Mouse (Mus musculus): ENCODE results near the gene Btbd19.

Btbd19 gene

DNA sequence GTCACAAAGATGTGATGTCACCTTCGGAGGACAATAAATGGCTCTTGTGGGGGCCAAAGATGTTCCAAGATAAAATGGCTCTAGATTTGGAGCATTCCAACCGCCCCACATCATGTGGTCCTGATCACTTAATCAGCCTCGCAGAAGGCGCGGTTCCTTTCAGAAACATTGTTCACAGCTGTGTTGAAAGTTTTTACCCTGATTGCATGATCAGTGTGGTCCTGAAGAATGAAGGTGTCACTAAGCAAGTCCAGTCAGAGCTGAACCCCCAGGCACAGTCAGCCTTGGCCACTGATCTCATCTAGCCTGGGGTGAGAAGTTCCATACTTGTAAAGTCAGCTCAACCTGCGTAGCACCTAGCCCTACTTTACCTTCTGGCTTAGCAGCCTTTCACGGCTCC lies 7.6 kb downstream of the Btbd19 start:
- no peak for DNase-seq (ENCODE audit: low read depth in 1 of 2, low spot score in 2 of 2)

DNA sequence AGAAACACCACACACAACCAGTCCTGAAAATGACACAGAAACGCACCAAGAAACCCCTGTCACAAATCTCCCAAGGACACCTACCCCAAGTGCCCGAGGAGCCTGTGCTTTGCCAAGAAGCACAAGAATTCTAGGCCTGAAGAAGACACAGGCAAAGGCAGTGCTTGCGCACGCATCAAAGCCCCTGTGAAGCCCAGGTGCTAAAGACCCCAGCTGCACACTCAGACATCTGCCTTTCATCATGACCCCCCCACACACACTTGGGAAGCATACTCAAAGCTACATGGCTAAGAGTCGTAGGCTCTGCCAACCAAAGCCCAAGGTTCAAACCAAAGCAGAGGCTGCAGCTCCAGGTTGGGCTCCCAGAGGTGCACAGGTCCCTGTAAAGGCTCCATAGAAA lies 9.9 kb downstream of the Btbd19 start:
- no peak for DNase-seq (ENCODE audit: low read depth in 1 of 2, low spot score in 2 of 2)

DNA sequence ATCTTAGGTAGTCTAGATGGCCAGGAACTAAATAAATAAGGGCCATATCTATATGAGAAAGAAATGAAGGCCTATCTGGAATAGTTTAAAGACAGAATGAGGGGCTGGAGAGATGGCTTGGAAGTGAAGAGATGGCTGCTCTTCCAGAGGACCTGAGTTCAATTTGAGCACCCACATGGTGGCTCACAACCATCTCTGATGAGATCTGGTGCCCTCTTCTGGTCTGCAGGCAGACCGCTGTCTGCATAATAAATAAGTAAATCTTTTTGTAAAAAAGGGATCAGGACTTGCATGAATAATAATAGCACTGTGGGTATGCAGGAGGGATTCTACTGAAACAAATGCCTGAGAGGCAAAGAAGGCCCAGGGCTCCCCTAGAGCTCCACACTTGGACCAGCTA lies 12.3 kb downstream of the Btbd19 start:
- no peak for DNase-seq (ENCODE audit: low read depth in 1 of 2, low spot score in 2 of 2)

DNA sequence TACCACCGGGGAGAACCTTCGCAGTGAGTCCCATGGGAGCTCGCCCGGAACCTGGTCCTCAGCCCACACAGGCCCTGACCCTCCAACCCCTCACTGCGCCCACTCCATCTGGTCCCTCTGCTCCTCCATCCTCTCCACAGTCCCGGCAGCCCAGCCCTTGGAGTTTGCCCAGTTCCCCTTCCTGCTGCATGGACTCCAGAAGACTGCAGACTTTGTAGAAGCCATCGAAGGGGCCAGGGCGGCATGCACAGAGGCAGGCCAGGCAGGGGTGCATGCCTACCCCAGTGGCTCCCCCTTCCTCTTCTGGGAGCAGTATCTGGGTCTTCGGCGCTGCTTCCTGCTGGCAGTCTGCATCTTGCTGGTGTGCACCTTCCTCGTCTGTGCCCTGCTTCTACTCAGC lies 14.5 kb downstream of the Btbd19 start:
- DNase-seq (ENCODE audit: low read depth in 1 of 2, low spot score in 2 of 2), result no peak

DNA sequence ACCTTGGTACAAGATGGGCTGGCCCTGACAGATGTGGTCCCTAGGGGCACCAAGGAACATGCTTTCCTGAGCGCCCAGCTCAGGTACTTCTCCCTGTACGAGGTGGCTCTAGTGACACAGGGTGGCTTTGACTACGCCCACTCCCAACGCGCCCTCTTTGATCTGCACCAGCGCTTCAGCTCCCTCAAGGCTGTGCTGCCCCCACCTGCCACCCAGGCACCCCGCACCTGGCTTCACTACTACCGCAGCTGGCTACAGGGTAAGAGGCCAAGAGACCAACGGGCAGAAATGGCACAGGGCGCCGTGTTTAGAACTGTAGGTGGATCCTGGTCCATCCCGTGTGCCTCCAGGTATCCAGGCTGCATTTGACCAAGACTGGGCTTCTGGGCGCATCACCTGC lies 15.3 kb downstream of the Btbd19 start:
- DNase-seq (ENCODE audit: low read depth in 1 of 2, low spot score in 2 of 2), result no peak

DNA sequence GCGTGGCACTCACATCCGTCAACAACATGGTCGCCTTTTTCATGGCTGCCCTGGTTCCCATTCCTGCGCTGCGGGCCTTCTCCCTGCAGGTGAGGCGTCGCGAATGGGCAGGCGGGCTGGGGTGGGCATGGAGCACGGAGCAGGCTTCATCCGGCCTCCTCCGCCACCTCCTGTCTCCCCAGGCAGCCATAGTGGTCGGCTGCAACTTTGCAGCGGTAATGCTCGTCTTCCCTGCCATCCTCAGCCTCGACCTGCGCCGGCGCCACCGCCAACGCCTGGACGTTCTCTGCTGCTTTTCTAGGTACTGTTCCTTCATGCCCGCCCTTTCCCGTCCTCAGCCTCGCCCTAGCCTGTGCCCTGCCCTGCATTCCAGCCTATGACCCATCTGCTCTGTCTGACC lies 16.2 kb downstream of the Btbd19 start:
- no peak for DNase-seq (ENCODE audit: low read depth in 1 of 2, low spot score in 2 of 2)

DNA sequence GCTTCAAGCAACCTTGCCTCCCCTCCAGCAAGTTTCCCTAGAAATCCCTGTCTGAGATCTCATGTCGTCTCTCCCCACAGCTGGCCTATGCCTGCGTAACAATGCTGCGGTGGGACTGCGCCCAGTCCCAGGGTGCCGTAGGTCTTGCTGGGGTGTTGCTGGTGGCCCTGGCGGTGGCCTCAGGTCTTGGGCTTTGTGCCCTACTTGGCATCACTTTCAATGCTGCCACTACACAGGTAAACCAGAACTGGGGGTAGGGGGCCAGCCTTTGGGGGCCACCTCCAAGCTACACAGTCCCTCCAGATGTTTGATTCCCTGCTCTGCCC lies 17.0 kb downstream of the Btbd19 start:
- DNase-seq (ENCODE audit: low read depth in 1 of 2, low spot score in 2 of 2), result no peak

DNA sequence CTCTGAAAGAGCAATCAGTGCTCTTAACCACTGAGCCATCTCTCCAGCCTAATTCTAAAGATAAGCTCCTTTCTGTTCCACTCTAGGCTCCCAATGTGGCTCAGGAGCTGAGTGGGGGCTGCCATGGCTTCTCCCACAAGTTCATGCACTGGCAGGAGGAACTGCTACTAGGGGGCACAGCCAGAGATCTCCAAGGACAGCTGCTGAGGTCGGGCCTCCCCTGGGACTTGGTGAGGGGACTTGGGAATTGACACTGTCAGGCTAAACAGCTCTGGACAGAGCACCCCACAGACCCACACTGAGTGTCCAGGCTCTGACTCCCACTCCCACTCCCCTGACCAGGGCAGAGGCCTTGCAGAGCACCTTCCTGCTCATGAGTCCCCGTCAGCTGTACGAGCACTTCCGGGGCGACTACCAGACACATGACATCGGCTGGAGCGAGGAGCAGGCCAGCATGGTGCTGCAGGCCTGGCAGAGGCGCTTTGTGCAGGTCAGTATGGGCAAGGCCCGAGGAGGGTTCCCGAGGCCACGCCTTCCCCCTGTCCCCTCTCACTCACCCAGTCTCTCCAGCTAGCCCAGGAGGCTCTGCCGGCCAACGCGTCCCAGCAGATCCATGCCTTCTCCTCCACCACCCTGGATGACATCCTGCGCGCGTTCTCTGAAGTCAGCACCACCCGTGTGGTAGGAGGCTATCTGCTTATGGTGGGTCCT lies 17.6 kb downstream of the Btbd19 start:
- no peak for DNase-seq (ENCODE audit: low read depth in 1 of 2, low spot score in 2 of 2)

DNA sequence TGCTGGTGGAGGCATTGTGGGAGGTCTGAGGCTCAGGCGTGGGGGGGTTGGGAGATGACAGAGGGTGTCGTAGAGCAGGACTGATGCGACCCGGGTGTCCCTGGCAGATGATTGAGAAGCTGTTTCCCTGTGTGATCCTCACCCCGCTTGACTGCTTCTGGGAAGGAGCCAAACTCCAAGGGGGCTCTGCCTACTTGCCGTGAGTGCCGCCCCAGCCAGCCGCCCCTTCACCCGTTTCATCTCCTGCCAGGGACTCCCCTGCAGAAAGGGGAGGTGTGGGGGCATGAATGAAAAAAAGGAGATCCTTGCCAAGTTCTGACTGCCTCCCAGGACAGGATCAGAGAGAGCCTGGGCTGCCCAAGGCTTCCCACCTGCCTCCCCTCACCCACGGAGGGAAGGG lies 20.4 kb downstream of the Btbd19 start:
- DNase-seq (ENCODE audit: low read depth in 1 of 2, low spot score in 2 of 2), result no peak

DNA sequence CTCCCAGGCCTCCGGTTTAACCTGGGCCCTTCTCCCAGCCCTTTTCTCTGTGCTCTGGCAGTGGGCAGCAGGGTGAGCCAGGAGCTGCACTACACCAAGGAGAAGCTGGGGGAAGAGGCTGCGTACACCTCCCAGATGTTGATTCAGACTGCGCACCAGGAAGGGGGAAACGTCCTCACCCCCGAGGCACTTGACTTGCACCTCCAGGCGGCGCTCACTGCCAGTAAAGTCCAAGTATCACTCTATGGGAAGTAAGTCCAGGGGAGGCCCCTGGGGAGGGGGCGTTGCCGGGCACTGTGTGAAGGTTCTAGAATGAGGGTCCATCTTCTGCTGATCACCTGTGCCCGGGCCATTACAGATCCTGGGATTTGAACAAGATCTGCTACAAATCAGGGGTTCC lies 20.9 kb downstream of the Btbd19 start:
- DNase-seq (ENCODE audit: low read depth in 1 of 2, low spot score in 2 of 2), result no peak

DNA sequence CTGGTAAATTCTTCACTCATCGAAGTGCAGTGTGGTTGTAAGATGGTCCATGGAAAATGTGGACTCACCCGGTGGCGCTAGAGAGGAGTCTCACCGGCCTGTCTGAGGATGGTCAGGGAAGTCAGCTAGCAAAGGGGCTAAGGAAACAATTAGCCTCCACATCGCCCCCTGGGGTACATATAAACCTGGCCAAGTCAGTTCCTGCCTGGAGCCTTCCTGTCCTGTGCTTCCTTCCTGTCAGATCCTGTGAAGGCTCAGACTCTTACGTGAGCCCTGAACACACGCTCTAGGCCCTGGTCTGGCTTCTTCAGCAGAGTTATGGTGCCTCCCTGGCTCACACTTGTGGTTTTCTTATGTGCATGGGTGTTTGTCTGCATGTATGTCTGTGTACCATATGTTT lies 24.3 kb downstream of the Btbd19 start:
- no peak for DNase-seq (ENCODE audit: low read depth in 1 of 2, low spot score in 2 of 2)

DNA sequence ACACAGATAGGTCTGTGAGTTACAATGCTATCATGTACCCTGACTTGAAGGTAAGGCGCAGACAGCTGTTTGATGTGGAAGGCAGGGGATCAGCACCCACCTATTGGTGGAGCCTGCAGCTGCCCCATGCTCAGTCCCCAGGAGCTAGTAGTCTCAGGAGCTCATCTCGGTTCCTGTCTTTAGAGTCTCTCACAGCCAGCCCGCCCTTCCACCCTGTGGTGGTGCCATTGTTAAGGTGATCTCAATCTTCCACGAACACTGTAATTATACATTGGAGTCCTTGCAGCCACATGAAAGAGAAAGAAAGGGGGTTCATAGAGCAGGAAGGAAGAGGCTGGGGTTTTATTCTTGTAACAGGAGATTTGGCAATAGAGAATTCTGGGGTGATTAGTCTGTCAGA lies 25.5 kb downstream of the Btbd19 start:
- DNase-seq (ENCODE audit: low read depth in 1 of 2, low spot score in 2 of 2), result no peak

DNA sequence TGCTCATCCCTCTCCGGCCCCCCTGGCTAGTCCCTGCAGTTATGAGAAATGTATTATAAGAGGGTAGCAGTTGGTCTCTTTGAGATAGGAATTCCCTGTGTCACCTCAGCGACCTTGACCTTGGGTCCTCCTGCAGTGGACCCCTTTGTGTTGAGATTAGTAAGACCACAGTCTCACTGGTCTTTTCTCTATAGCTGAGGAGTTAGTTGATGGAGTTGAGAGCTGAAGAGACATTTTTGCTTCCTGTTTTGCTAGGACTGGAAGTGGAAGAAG lies 26.8 kb downstream of the Btbd19 start:
- DNase-seq (ENCODE audit: low read depth in 1 of 2, low spot score in 2 of 2), result no peak

DNA sequence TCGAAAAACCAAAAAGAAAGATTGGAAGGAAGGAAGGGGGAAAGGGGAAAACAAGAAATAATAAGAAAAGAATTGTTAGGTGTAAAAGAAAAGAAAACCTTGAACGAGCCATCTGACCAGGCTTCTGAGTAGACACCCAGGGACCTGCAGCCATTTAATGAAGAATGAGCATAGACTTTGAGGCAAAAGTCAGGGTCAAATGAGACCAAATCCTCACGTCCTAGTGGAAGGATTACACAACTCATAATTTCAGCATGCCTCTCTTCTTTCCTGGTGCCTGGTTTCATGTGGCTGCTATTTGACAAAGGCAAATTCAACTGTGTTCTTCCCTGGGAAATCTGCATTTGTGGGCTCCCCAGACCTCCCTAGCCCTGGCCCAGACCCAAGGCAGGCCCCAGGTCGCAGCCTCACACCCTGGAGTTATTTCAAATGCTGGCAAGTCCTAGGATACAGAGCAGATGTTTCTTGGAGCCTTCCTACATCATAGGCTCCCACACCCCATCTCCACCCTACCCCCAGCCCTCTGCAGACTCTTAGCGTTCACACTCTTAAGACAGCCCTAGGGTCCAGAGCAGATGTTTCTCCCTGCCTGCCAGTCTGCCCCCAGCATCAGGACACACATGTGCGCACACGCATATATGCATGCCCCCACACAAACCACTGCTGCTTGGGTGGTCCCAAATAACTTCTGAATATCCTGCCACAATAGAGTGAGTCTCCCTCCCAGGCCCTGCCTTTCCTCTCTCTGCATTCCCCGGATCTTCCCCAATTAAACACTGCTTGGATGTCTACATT lies 27.4 kb downstream of the Btbd19 start:
- no peak for DNase-seq (ENCODE audit: low read depth in 1 of 2, low spot score in 2 of 2)

DNA sequence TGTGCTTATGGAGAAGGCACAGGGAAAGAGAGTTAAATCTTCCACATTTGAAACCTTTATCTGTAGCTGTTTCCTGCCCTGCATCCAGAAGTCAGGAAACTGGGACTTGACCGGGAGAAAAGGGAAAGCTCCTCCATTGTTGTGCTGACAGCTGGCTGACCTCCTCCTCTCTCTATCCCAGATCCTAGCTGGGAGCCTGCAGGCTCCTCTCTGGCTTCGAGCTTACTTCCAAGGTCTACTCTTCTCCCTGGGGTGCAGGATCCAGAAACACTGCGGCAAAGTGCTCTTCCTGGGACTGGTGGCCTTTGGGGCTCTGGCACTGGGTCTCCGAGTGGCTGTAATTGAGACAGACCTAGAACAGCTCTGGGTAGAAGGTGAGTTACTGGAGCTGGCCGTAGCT lies 28.9 kb downstream of the Btbd19 start:
- DNase-seq (ENCODE audit: low read depth in 1 of 2, low spot score in 2 of 2), result no peak

DNA sequence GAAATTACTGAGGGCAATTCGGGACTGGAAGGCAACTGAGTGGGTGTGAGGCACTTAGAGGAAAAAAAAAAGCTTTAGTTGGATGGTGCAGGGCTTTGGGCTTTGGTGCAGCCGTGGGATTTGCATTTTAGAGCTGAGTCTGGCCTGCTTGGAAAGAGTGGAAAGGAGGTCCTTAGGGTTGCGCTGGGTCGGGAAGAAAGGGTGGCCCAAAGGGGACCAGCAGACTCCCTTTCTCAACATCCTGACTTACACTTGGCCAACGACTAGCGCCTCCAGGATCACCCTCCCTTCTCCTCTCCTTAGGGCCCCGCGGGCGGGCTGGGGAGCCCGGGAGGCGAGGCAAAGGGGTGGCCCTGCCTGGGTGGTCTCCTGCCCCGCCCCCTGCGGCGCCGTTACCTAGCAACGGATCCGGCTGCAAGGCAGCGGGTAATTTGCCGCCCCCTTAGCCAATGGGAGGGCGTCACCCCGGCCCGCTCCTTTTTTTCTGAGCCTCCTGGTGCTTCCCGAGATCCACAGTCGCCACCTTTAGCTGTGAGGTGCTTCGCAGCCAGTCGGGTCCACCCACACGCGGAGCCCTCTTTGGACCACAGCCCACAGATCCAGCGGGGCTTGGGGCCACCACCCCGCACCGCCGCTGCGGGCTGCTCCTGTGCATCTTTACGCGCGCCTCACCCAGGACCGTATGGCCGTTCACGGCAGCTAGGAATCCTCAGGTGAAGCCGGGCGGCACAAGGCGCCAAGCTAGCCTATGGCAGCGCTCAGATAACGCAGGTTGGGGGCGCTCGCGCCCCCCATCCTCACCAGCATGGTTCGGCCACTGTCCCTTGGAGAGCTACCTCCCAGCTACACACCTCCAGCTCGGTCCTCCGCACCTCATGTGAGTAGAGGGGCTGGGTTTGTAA lies 29.7 kb downstream of the Btbd19 start, which contains the start of gene Ptch2:
Gene Ptch2, plus strand, starts transcription at position 525 of the 902 bp plus-strand sequence.
- no peak for DNase-seq (ENCODE audit: low read depth in 1 of 2, low spot score in 2 of 2)

DNA sequence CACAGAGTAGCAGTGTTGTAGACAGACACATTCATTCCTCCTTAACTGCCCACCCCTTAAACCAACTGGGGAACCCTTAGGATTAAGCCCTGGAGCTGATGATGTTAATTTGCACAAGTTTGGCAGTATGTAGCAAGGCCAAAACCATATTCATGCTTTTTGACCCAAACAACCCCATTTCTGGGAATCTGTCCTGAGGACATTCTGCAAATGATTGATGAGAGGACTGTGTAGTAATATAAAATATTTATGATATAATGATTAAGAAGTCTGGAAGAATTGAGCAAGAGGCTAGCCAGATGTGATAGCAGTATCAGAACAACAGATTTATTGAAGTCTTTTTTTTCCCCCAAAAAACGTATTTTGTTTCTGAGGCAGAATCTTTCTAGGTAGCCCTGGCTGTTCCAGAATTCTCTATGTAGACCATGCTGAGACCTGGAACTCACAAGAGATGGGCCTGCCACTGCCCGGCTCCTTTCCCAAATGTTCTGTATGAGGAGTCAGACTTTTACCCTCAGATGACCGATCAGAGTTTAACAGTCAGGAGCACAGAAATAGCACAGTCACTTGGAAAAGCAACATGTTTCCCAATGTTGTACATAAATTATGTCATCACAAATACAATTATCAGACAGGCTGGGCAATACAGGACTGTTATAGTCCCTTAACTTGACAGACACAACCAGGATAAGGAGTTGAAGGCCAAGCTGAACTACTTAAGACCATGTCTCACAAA lies 30.7 kb downstream of the Btbd19 start:
- DNase-seq (ENCODE audit: low read depth in 1 of 2, low spot score in 2 of 2), result no peak

DNA sequence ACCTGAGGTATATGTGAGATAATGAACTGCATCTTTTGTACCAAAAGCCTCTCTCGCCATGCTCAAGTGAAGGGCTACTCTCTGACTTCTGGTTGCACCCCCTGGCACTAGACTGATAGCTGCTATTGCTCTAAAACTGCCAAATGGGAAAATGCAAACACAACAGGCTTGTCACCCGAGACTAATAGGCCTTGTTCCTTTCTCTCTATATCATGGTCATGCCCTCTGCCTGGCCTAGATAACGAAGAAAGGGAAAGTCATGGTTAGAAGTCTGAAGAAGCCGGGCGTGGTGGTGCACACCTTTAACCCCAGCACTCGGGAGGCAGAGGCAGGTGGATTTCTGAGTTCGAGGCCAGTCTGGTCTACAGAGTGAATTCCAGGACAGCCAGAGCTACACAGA lies 34.9 kb downstream of the Btbd19 start:
- no peak for DNase-seq (ENCODE audit: low read depth in 1 of 2, low spot score in 2 of 2)

DNA sequence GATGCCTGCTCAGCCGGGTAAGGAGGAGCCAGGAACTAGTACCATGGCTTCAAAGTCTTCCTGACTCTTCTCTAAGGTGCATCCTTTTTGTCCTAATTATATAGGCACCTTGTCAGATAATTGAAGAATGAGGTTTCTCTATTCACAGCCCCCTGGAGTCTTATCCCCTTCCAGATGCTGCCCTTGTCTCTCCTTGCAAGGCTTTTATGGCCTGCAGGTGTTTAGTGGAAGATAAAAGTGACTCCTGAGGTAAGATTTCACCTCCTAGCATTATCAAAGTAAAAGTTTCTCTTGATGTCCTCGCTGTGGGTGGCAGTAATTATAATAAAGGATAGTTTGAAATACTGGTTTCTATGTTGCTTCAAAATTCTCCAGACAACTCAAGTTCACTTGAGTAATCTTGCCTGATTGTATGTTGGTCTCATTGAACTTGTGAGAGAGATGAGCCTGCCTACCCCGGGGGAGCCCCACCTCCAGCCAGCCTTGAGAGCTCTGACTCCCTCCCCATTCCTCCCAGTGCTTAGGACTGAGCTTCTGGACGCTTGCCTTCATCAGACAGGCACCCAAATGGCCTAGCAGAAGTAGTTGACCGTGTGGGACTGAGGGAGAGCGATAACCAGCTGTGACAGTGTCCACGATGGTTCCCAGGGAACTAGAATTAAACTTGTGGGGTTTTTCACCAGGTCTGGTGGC lies 37.4 kb downstream of the Btbd19 start:
- no peak for DNase-seq (ENCODE audit: low read depth in 1 of 2, low spot score in 2 of 2)

DNA sequence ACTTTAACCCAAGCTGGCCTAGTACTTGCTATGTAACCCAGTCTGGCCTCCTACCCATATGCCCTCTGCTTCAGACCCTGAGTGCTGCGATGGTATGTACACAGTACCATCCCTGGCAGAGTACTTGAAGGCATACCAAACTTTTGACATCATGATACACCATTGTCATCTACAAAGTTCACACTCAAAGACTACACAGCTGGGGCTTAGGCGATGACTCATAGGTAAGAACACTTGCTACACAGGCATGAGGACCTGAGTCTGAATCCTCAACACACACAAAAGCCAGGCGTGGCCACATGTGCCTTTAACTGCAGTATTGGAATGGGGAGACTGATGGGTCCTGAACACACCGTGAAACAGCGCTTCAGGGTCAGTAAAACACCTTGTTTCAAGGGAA lies 54.3 kb downstream of the Btbd19 start:
- no peak for DNase-seq (ENCODE audit: low read depth in 1 of 2, low spot score in 2 of 2)

DNA sequence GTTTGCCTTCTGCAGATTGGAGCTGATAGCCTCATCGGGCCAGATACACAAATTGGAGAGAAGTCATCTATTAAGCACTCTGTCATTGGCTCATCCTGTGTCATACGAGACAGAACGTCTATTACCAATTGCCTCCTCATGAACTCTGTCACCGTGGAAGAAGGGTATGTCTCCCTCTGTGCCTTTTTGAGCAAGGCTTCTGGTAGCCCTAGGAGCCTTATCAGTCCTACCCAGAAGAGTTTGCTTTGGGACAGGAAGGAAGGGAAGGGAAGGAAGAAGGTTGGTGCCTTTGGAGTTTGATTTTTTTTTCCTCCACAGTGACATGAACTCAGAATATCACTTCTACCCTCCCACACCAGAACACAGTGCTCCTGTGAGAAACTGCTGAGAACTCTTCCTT lies 54.9 kb downstream of the Btbd19 start:
- no peak for DNase-seq (ENCODE audit: low read depth in 1 of 2, low spot score in 2 of 2)
